Mouse (Mus musculus): Measurements from ENCODE around the gene Ppp1r3g. TPM values are rescaled to one million over a fixed set of nuclear protein-coding genes. Genes with fewer than 3 reads are reported as not detected.

The Ppp1r3g gene
- 3.9 and 4.3 TPM in 2 replicates for polyA plus RNA-seq (2014; fragmentation: Nextera tagmentation; extraction: Ambion mirVana)

GRCm38 (mm10) chr13:35958539-35958938, at the start of gene Ppp1r3g:
Gene Ppp1r3g (plus strand): TSS chr13:35958839.
- Histone ChIP-seq H3K4me2 (ENCODE audit: low read length) (no peak within 1 kb of the TSS), H3K9me3 (ENCODE audit: control insufficient read depth, low read length) (no peaks in the 10 kb centered on the region), H3K27ac (replicated peaks in 1 of 2; ENCODE audit: control insufficient read depth in 1 of 2, insufficient read depth in 1 of 2, low read depth in 2 of 2, low read length in 2 of 2) (no peak within 1 kb of the TSS), H3K9ac (ENCODE audit: low read length) (no peak within 1 kb of the TSS), H3K36me3 (ENCODE audit: control insufficient read depth, insufficient read depth, low read length) (no peaks in the 10 kb centered on the region), H3K4me3 (ENCODE audit: control insufficient read depth in 1 of 2, insufficient read depth in 1 of 2, low read depth in 1 of 2, low read length in 2 of 2) (no peak within 1 kb of the TSS), H3K27me3 (ENCODE audit: control insufficient read depth, insufficient read depth, low read length) (no peaks in the 10 kb centered on the region), H3K4me1 (ENCODE audit: control insufficient read depth in 2 of 2, insufficient read depth in 2 of 2, low read length in 2 of 2) (no peaks in the 10 kb centered on the region)
- no peak for ATAC-seq (ENCODE audit: insufficient number of reproducible peaks, insufficient read depth, low FRiP score, low read depth)
- WGBS = 91% methylated on average over 1 of the region's 1 CpGs

- H3K4me3 ChIP-seq (ENCODE audit: control insufficient read depth in 1 of 2, insufficient read depth in 1 of 2, low read depth in 1 of 2, low read length in 2 of 2) = no peak overlapping the region
- H3K27me3 ChIP-seq (ENCODE audit: control insufficient read depth, insufficient read depth, low read length) = no peaks in the 10 kb centered on the region
- peaks cover 5% of the 10 kb centered on the region for H3K9me3 ChIP-seq (ENCODE audit: control insufficient read depth, low read length)
- H3K4me1 ChIP-seq (ENCODE audit: control insufficient read depth in 2 of 2, insufficient read depth in 2 of 2, low read length in 2 of 2) = no peaks in the 10 kb centered on the region
- no peaks in the 10 kb centered on the region for H3K36me3 ChIP-seq (ENCODE audit: control insufficient read depth, insufficient read depth, low read length)
- WGBS = 81% methylated on average over 1 of the region's 1 CpGs
- no peak for ATAC-seq (ENCODE audit: insufficient number of reproducible peaks, insufficient read depth, low FRiP score, low read depth)
- H3K27ac ChIP-seq (replicated peaks in 1 of 2; ENCODE audit: control insufficient read depth in 1 of 2, insufficient read depth in 1 of 2, low read depth in 2 of 2, low read length in 2 of 2) = no peak overlapping the region
- H3K4me2 ChIP-seq (ENCODE audit: low read length) = no peak overlapping the region
- H3K9ac ChIP-seq (ENCODE audit: low read length) = no peak overlapping the region
These were observed 47.2 kb upstream of the Ppp1r3g start for GRCm38 (mm10) chr13:35911476-35911875.

DNA sequence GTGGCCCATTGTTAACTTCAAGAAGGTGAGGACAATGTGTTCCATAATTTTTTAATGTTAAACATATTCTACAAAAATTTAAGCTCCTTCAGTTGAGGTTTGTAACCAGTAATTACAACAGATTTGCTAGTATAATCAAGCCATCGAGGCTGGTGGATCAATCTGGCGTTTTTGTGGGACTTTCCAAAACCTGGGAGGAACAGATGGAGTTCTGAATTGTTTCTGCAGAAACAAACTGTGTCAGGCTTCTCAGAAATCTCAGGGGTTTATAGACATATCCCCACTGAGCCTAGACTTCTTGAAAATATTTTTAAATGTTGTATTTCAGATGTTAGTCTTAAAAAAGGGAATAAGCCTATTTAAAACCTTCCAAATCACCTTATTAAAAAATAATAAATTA, 20.6 kb upstream of the Ppp1r3g start:
- H3K27me3 ChIP-seq (ENCODE audit: control insufficient read depth, insufficient read depth, low read length) = no peaks in the 10 kb centered on the region
- peaks cover 14% of the 10 kb centered on the region for H3K9me3 ChIP-seq (ENCODE audit: control insufficient read depth, low read length)
- H3K36me3 ChIP-seq (ENCODE audit: control insufficient read depth, insufficient read depth, low read length) = no peaks in the 10 kb centered on the region
- H3K4me3 ChIP-seq (ENCODE audit: control insufficient read depth in 1 of 2, insufficient read depth in 1 of 2, low read depth in 1 of 2, low read length in 2 of 2) = no peak overlapping the region
- H3K27ac ChIP-seq (replicated peaks in 1 of 2; ENCODE audit: control insufficient read depth in 1 of 2, insufficient read depth in 1 of 2, low read depth in 2 of 2, low read length in 2 of 2) = no peak overlapping the region
- no peaks in the 10 kb centered on the region for H3K4me1 ChIP-seq (ENCODE audit: control insufficient read depth in 2 of 2, insufficient read depth in 2 of 2, low read length in 2 of 2)
- H3K9ac ChIP-seq (ENCODE audit: low read length) = no peak overlapping the region
- 76% methylated on average over 2 of the region's 2 CpGs for WGBS
- no peak for ATAC-seq (ENCODE audit: insufficient number of reproducible peaks, insufficient read depth, low FRiP score, low read depth)
- no peak overlapping the region for H3K4me2 ChIP-seq (ENCODE audit: low read length)

GRCm38 (mm10) chr13:35939871-35940665, 18.6 kb upstream of the Ppp1r3g start:
- Histone ChIP-seq H3K36me3 (ENCODE audit: control insufficient read depth, insufficient read depth, low read length) (no peaks in the 10 kb centered on the region), H3K4me1 (ENCODE audit: control insufficient read depth in 2 of 2, insufficient read depth in 2 of 2, low read length in 2 of 2) (no peaks in the 10 kb centered on the region), H3K27me3 (ENCODE audit: control insufficient read depth, insufficient read depth, low read length) (no peaks in the 10 kb centered on the region), H3K9ac (ENCODE audit: low read length) (no peak overlapping the region), H3K4me3 (ENCODE audit: control insufficient read depth in 1 of 2, insufficient read depth in 1 of 2, low read depth in 1 of 2, low read length in 2 of 2) (no peak overlapping the region), H3K9me3 (ENCODE audit: control insufficient read depth, low read length) (peaks cover 4% of the 10 kb centered on the region), H3K4me2 (ENCODE audit: low read length) (no peak overlapping the region), H3K27ac (replicated peaks in 1 of 2; ENCODE audit: control insufficient read depth in 1 of 2, insufficient read depth in 1 of 2, low read depth in 2 of 2, low read length in 2 of 2) (no peak overlapping the region)
- WGBS = 60% methylated on average over 18 of the region's 18 CpGs
- ATAC-seq (ENCODE audit: insufficient number of reproducible peaks, insufficient read depth, low FRiP score, low read depth) = no peak

- Histone ChIP-seq H3K9me3 (ENCODE audit: control insufficient read depth, low read length) (no peaks in the 10 kb centered on the region), H3K9ac (ENCODE audit: low read length) (no peak overlapping the region), H3K4me2 (ENCODE audit: low read length) (no peak overlapping the region), H3K27me3 (ENCODE audit: control insufficient read depth, insufficient read depth, low read length) (no peaks in the 10 kb centered on the region), H3K4me3 (ENCODE audit: control insufficient read depth in 1 of 2, insufficient read depth in 1 of 2, low read depth in 1 of 2, low read length in 2 of 2) (no peak overlapping the region), H3K36me3 (ENCODE audit: control insufficient read depth, insufficient read depth, low read length) (no peaks in the 10 kb centered on the region), H3K4me1 (ENCODE audit: control insufficient read depth in 2 of 2, insufficient read depth in 2 of 2, low read length in 2 of 2) (no peaks in the 10 kb centered on the region), H3K27ac (replicated peaks in 1 of 2; ENCODE audit: control insufficient read depth in 1 of 2, insufficient read depth in 1 of 2, low read depth in 2 of 2, low read length in 2 of 2) (no peak overlapping the region)
- WGBS = 80% methylated on average over 5 of the region's 5 CpGs
- ATAC-seq (ENCODE audit: insufficient number of reproducible peaks, insufficient read depth, low FRiP score, low read depth) = no peak
These were observed 17.7 kb upstream of the Ppp1r3g start for GRCm38 (mm10) chr13:35940934-35941333.

DNA sequence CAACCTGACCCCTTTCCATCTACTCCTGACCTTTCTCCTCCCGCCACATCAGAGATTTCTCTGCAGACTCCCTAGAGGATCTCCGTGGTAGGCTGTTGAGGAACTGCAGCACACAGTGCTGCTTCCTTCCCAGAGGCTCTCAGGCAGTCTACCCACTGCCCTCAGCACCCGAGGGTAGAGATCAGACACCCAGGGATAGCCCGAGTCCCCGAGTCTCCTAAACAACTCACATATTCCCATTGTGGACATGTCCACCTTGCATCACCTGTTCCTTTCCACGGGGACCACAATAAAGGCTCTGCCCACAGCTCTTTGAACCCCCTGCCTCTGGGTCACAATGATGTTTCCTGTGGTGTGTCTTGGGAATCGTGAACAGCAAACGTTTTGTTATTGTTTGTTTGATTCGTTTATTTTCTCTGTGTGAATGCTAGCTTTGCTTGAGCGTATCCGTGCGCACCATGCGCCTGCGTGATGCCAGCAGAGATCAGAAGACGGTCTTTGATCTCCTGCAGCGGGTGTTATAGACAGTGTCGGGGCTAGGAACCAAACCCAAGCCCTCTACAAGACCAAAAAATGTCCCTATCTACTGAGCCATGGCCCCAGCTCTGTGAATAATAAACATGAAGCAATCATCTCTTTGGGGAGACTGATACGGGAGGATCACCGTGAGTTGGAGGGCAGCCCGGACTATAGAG, 11.8 kb upstream of the Ppp1r3g start:
- H3K4me1 ChIP-seq (ENCODE audit: control insufficient read depth in 2 of 2, insufficient read depth in 2 of 2, low read length in 2 of 2) = no peaks in the 10 kb centered on the region
- WGBS = 71% methylated on average over 19 of the region's 20 CpGs
- no peak overlapping the region for H3K4me2 ChIP-seq (ENCODE audit: low read length)

GRCm38 (mm10) chr13:35947354-35948000, 11.2 kb upstream of the Ppp1r3g start:
- no peak for ATAC-seq (ENCODE audit: insufficient number of reproducible peaks, insufficient read depth, low FRiP score, low read depth)
- Histone ChIP-seq H3K4me2 (ENCODE audit: low read length) (no peak overlapping the region; the same call in 1 of the 2 replicates), H3K27ac (replicated peaks in 1 of 2; ENCODE audit: control insufficient read depth in 1 of 2, insufficient read depth in 1 of 2, low read depth in 2 of 2, low read length in 2 of 2) (no peak overlapping the region)

More for the DNA sequence above, 11.8 kb upstream of the Ppp1r3g start:
- H3K4me3 ChIP-seq (ENCODE audit: control insufficient read depth in 1 of 2, insufficient read depth in 1 of 2, low read depth in 1 of 2, low read length in 2 of 2) = no peak overlapping the region
- no peak overlapping the region for H3K9ac ChIP-seq (ENCODE audit: low read length)
- ATAC-seq (ENCODE audit: insufficient number of reproducible peaks, insufficient read depth, low FRiP score, low read depth) = no peak
- no peak overlapping the region for H3K27ac ChIP-seq (replicated peaks in 1 of 2; ENCODE audit: control insufficient read depth in 1 of 2, insufficient read depth in 1 of 2, low read depth in 2 of 2, low read length in 2 of 2)
- peaks cover 2% of the 10 kb centered on the region; the same call in 1 of the 2 replicates for H3K9me3 ChIP-seq (ENCODE audit: control insufficient read depth, low read length)
- no peaks in the 10 kb centered on the region for H3K27me3 ChIP-seq (ENCODE audit: control insufficient read depth, insufficient read depth, low read length)
- H3K36me3 ChIP-seq (ENCODE audit: control insufficient read depth, insufficient read depth, low read length) = no peaks in the 10 kb centered on the region

More at GRCm38 (mm10) chr13:35947354-35948000, 11.2 kb upstream of the Ppp1r3g start:
- Histone ChIP-seq H3K9ac (ENCODE audit: low read length) (no peak overlapping the region), H3K9me3 (ENCODE audit: control insufficient read depth, low read length) (peaks cover 3% of the 10 kb centered on the region; the same call in 1 of the 2 replicates), H3K27me3 (ENCODE audit: control insufficient read depth, insufficient read depth, low read length) (no peaks in the 10 kb centered on the region), H3K4me3 (ENCODE audit: control insufficient read depth in 1 of 2, insufficient read depth in 1 of 2, low read depth in 1 of 2, low read length in 2 of 2) (no peak overlapping the region), H3K4me1 (ENCODE audit: control insufficient read depth in 2 of 2, insufficient read depth in 2 of 2, low read length in 2 of 2) (no peaks in the 10 kb centered on the region), H3K36me3 (ENCODE audit: control insufficient read depth, insufficient read depth, low read length) (no peaks in the 10 kb centered on the region)
- 18% methylated on average over 14 of the region's 14 CpGs for WGBS
